Mouse (Mus musculus): ENCODE measurements around the gene Slc35c1. TPM values are rescaled to one million over a fixed set of nuclear protein-coding genes. Genes with fewer than 3 reads are reported as not detected.
A peak's percentile ranks its signal among the peaks of the same experiment; 100 is the strongest.

Slc35c1 gene
- polyA plus RNA-seq, 1 experiment from 2014 or later: 9.3 TPM

DNA sequence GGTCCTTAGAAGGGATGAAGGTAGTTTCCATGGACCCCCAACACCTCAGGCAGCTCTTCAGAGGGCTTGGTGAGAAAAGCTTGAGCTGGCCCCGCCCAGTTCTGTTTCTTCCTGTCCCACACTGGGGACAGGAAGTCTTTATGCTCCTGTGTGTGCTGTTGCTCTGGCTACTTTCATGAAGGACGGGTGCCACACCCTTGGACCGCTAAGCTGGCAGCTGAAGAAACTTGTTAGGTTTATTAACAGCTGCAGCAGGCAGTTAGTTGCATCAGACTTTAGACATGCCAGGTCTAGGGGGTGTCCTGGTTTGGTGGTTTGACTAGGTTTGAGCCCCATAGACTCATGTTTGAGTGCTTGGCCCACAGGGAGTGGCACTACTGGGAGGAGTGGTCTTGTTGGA lies 4.4 kb upstream of the Slc35c1 start:
- TF ChIP-seq EP300 (IDR thresholded peaks at IDR 0.05; ENCODE audit: low read depth) (no peak), CTCF (IDR thresholded peaks at IDR 0.05; ENCODE audit: low read depth) (no peak)
- H3K9ac ChIP-seq (replicated peaks): no peak overlapping the region
- H3K9me3 ChIP-seq (ENCODE audit: low read length): no peaks in the 10 kb centered on the region
- no peak for DNase-seq
- no peaks in the 10 kb centered on the region for H3K27me3 ChIP-seq (ENCODE audit: insufficient read depth, low read length)
- no peak overlapping the region for H3K4me3 ChIP-seq (ENCODE audit: low read depth, low read length)
- no peaks in the 10 kb centered on the region for H3K36me3 ChIP-seq (replicated peaks; ENCODE audit: insufficient read depth, low read length)
- no peak overlapping the region for H3K27ac ChIP-seq (ENCODE audit: low read depth)
- H3K4me2 ChIP-seq (ENCODE audit: low read depth, low read length): no peak overlapping the region
- WGBS (ENCODE audit: insufficient replicate concordance): 53% methylated on average over 3 of the region's 3 CpGs
- ATAC-seq: peak; percentile 35; the same call in 1 of the 2 replicates
- H3K4me1 ChIP-seq (ENCODE audit: insufficient read depth): peaks cover 11% of the 10 kb centered on the region

DNA sequence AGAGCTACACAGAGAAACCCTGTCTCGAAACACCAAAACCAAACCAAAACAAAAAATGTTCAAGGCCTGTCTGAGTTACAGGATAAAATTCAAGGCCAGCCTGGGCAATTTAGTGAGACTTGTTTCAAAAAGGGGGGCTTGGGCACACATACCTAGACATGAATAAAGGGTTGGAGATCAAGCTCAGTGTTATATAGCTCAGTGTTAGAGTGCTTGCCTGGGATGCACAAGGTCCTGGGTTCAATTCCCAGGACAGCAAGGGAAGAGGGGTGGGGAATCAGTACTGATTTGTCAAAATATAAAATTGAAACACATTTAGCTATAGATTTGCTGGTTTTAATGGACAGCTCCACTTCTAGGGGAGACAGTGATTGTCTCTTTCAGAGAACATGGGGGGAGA lies 877 bp upstream of the Slc35c1 start:
- Histone ChIP-seq H3K9ac (replicated peaks) (no peak overlapping the region), H3K36me3 (replicated peaks; ENCODE audit: insufficient read depth, low read length) (no peaks in the 10 kb centered on the region), H3K27me3 (ENCODE audit: insufficient read depth, low read length) (no peaks in the 10 kb centered on the region), H3K4me2 (ENCODE audit: low read depth, low read length) (no peak overlapping the region), H3K9me3 (ENCODE audit: low read length) (no peaks in the 10 kb centered on the region), H3K27ac (ENCODE audit: low read depth) (no peak overlapping the region), H3K4me3 (ENCODE audit: low read depth, low read length) (no peak overlapping the region), H3K4me1 (ENCODE audit: insufficient read depth) (peaks cover 39% of the 10 kb centered on the region)
- DNase-seq (no peak), ATAC-seq (no peak)
- WGBS (ENCODE audit: insufficient replicate concordance): 74% methylated on average over 1 of the region's 1 CpGs
- TF ChIP-seq EP300 (IDR thresholded peaks at IDR 0.05; ENCODE audit: low read depth) (no peak), CTCF (IDR thresholded peaks at IDR 0.05; ENCODE audit: low read depth) (no peak)

GRCm38 (mm10) chr2:92459141-92459920 lies 1.0 kb downstream of the Slc35c1 start:
- peaks cover 49% of the 10 kb centered on the region for H3K4me1 ChIP-seq (ENCODE audit: insufficient read depth)
- H3K4me2 ChIP-seq (ENCODE audit: low read depth, low read length): peak overlapping the region; percentile 87
- WGBS (ENCODE audit: insufficient replicate concordance): under 1% methylated on average over 55 of the region's 55 CpGs
- peak overlapping the region; percentile 80 for H3K4me3 ChIP-seq (ENCODE audit: low read depth, low read length)
- TF ChIP-seq CTCF (IDR thresholded peaks at IDR 0.05; ENCODE audit: low read depth) (no peak), EP300 (IDR thresholded peaks at IDR 0.05; ENCODE audit: low read depth) (0 out of 2 replicates have a peak, but pooled peaks have one; percentile 25)
- ATAC-seq (peak; percentile 83), DNase-seq (peak; percentile 87)
- peaks cover 2% of the 10 kb centered on the region for H3K36me3 ChIP-seq (replicated peaks; ENCODE audit: insufficient read depth, low read length)
- H3K9me3 ChIP-seq (ENCODE audit: low read length): no peaks in the 10 kb centered on the region
- peak overlapping the region; percentile 77 for H3K27ac ChIP-seq (ENCODE audit: low read depth)
- H3K9ac ChIP-seq (replicated peaks): peak overlapping the region; percentile 75
- H3K27me3 ChIP-seq (ENCODE audit: insufficient read depth, low read length): no peaks in the 10 kb centered on the region

DNA sequence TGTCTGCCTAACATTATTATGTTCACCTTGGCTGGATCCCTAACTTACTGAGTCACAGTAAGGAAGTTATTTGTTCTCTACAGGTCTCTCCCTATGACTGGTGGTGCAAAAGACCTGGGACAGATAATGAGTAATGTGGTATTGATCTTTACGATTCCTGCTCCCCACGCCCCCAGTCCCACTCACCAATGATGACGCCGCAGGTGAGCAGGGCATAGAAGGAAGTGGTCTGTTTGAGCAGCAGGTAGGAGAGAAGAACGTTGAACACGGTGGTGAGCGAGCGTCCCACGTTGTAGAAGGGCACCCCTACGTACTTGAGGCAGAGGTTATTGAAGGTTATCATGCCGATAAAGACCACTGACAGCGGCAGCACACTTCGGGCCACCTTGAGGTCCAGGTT lies 1.9 kb downstream of the Slc35c1 start:
- Histone ChIP-seq H3K9me3 (ENCODE audit: low read length) (no peaks in the 10 kb centered on the region), H3K36me3 (replicated peaks; ENCODE audit: insufficient read depth, low read length) (peaks cover 10% of the 10 kb centered on the region), H3K4me1 (ENCODE audit: insufficient read depth) (peaks cover 49% of the 10 kb centered on the region), H3K9ac (replicated peaks) (peak overlapping the region; percentile 75), H3K27me3 (ENCODE audit: insufficient read depth, low read length) (no peaks in the 10 kb centered on the region), H3K4me3 (ENCODE audit: low read depth, low read length) (peak overlapping the region; percentile 80), H3K27ac (ENCODE audit: low read depth) (peak overlapping the region; percentile 77; the same call in 1 of the 2 replicates), H3K4me2 (ENCODE audit: low read depth, low read length) (peak overlapping the region; percentile 87)
- 35% methylated on average over 13 of the region's 13 CpGs for WGBS (ENCODE audit: insufficient replicate concordance)
- TF ChIP-seq EP300 (IDR thresholded peaks at IDR 0.05; ENCODE audit: low read depth) (no peak), CTCF (IDR thresholded peaks at IDR 0.05; ENCODE audit: low read depth) (no peak)
- 0 out of 2 replicates have a peak, but pooled peaks have one; percentile 7 for ATAC-seq
- no peak for DNase-seq

GRCm38 (mm10) chr2:92456970-92457530 lies 3.3 kb downstream of the Slc35c1 start:
- H3K9ac ChIP-seq (replicated peaks): peak overlapping the region; percentile 54
- DNase-seq (no peak), ATAC-seq (no peak)
- H3K9me3 ChIP-seq (ENCODE audit: low read length): no peaks in the 10 kb centered on the region
- H3K27me3 ChIP-seq (ENCODE audit: insufficient read depth, low read length): no peaks in the 10 kb centered on the region
- TF ChIP-seq CTCF (IDR thresholded peaks at IDR 0.05; ENCODE audit: low read depth) (peak; percentile 25; the same call in 1 of the 2 replicates), EP300 (IDR thresholded peaks at IDR 0.05; ENCODE audit: low read depth) (no peak)
- peak overlapping the region; percentile 87 for H3K4me2 ChIP-seq (ENCODE audit: low read depth, low read length)
- 44% methylated on average over 8 of the region's 8 CpGs for WGBS (ENCODE audit: insufficient replicate concordance)
- H3K4me1 ChIP-seq (ENCODE audit: insufficient read depth): peaks cover 49% of the 10 kb centered on the region
- H3K27ac ChIP-seq (ENCODE audit: low read depth): no peak overlapping the region
- H3K36me3 ChIP-seq (replicated peaks; ENCODE audit: insufficient read depth, low read length): peaks cover 13% of the 10 kb centered on the region
- H3K4me3 ChIP-seq (ENCODE audit: low read depth, low read length): no peak overlapping the region; the same call in 1 of the 2 replicates

DNA sequence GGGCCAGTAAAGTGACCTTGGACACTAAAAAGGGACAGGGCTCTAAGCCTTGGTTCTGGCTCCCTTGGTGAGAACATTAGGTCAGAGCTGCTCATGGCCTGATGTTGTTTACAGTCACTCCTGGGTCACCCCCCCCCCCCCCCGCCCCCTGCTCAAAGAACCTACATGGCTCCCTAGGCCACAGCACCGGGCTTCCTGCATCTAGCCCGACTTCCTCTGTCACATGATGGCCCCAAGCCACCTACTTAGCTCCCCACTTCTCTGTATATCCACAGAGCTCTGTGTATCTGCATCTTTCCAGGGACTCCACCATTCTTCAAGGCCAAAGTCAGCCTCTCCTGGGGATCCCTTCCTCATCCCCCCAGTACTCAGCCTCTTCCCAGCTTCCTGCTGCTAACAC lies 4.6 kb downstream of the Slc35c1 start:
- Histone ChIP-seq H3K27ac (ENCODE audit: low read depth) (no peak overlapping the region), H3K4me1 (ENCODE audit: insufficient read depth) (peaks cover 49% of the 10 kb centered on the region), H3K4me2 (ENCODE audit: low read depth, low read length) (0 out of 2 replicates have a peak overlapping the region, but pooled peaks have one; percentile 4), H3K27me3 (ENCODE audit: insufficient read depth, low read length) (no peaks in the 10 kb centered on the region), H3K9me3 (ENCODE audit: low read length) (no peaks in the 10 kb centered on the region), H3K4me3 (ENCODE audit: low read depth, low read length) (no peak overlapping the region), H3K9ac (replicated peaks) (no peak overlapping the region), H3K36me3 (replicated peaks; ENCODE audit: insufficient read depth, low read length) (peaks cover 13% of the 10 kb centered on the region)
- TF ChIP-seq CTCF (IDR thresholded peaks at IDR 0.05; ENCODE audit: low read depth): no peak
- no peak; the same call in 1 of the 2 replicates for TF ChIP-seq EP300 (IDR thresholded peaks at IDR 0.05; ENCODE audit: low read depth)
- WGBS (ENCODE audit: insufficient replicate concordance): 0% methylated on average over 3 of the region's 3 CpGs
- ATAC-seq: no peak; the same call in 1 of the 2 replicates
- DNase-seq: peak; percentile 44

Measured in liver, postnatal 0 days (tissue).